Mouse (Mus musculus) mouse trophoblast stem cell (cell line): ENCODE data around the gene Katnb1.

Experiments used
- in situ Hi-C, 2 experiments: fragments of 300-500 bp; cut with MseI, MboI; formaldehyde crosslinking; loops; 2 replicates in 1 of 2; 3 replicates in 1 of 2; pipeline ENCODE4 v1.15.1; 2025

Katnb1 gene

DNA sequence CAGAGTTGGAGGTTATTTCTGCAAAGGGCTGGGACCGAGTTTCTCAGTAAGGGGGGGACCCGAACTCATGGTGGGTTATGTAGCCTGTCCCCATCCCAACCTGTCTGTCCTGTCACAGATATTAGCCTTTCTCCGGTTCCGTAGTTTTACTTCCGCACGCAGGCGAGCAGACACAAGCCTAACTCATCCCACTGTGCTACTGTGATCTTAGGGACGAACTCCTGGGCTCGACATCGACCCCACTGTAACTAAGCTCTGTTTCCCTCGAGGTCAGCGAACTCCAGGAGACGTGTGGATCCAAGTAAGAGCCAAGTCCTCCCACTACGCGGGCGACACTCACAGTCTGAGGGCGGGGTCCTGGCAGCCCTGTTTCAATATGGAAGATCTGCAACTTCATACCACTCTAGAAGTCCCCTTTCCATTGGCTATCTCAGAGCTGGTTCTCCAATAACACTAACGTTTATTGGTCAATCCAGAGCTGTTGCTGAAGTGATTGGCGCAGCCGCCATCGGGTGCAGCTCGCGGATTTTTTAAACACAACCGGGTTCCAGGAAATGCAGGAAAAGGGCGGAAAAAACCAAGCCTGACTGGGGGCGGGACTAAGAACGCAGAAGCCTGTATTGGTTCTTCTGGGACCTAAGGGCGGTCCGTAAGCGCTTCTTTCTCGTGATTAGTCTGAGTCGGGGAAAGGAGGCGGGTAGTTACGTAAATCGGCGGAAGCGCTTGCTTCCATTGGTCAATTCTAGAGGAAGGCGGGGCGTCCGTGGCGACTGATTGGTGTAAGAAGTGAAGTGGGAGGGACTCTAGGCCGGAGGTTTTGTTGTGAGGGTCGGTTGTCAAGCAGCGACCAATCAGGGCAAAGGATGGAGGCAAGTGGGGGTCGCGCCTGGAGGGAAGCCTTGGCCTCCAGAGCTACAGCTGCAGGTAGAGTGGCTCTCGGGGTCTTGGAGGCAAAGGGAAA lies at the start of gene Katnb1:
Katnb1 (plus strand) TSS at position 806 of the 961 bp plus-strand sequence.
- in situ Hi-C loops: no loop called here

GRCm38 (mm10) chr8:95037106-95037925 lies 43.7 kb upstream of the Katnb1 start:
- in situ Hi-C loops: no loop called here

DNA sequence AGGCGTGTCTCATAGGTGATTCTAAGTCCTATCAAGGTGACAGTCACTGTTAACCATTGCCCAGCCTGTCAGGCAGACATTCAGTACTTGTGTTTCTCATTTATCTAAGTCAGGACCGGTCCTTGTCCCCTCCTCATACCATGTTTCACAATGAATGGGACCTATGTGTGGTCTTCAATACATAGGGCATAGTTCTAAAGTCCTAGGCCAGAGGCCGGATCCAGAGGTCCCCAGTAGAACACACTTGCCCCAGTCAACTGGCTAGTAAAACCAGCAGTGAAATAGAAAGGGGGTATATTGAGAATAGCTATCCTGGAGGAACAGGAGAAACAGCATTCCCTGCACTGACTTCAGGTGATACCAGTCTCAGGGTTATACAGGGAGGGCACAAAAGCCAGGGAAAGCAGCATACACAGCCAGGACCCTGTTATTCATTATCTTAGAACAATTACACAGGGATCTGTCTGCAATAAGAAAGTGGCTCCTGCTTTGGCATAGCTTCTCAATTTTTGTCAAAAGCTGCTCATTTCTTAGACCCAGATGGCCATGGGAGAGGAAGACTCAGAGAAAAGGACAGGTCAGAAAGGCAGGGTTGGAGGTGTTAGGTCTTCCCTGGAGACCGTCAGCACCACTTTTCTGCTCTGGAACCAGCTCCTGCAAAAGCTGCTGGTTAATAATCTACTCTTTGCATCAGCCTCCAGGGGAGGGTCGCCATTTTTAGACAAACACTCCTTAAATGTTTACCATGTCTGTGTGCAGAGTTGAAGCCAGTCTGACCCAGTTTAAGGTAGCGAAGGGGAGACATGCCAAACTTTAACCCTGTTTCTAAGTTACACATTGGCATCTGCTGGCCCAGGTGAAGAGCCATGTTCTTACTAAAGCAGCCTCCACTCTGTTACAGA lies 38.9 kb upstream of the Katnb1 start:
- in situ Hi-C loops: no loop called here

GRCm38 (mm10) chr8:95044811-95045210 lies 36.2 kb upstream of the Katnb1 start:
- in situ Hi-C loops: no loop called here

DNA sequence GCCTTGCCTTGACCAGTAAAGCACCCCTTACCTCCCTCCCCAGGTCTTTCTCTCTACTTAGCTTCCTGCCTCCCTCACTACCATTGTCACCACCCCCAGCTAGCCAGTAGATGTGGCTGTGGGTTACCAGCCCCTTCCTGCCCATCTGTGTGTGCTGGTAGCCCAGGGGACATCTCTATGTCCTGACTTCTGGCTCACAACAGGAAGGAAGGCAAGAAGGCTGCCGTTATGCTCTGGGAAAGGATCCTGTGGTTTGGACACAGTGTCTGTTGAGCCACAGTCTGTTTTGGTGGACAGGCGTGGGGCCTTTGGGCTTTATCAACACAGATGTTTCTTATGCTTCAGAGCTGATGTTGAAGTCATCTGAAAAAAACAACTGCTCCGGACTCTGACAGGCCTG lies 34.0 kb upstream of the Katnb1 start:
- in situ Hi-C loops: no loop called here

- in situ Hi-C loops: no loop called here
Observed at GRCm38 (mm10) chr8:95047884-95048680, 32.9 kb upstream of the Katnb1 start.

GRCm38 (mm10) chr8:95049636-95050035 lies 31.4 kb upstream of the Katnb1 start:
- in situ Hi-C loops: no loop called here

DNA sequence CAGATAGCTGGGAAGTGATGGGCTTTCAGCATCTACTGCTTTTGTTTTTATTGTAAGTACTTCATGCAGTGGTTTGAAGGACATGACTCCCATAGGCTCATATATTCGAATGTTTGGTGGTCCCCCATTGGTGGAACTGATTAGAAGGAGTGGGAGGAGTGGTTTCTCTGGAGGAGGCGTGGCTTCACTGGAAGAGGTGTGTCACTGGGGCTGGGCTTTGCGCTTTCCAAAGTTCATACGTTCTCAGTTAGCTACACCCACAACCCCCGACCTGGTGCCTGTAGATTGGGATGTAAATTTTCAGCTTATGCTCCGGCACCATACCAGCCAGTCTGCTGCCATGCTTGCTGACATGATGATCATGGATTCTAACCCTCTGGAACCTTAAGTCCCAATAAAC lies 26.5 kb upstream of the Katnb1 start:
- in situ Hi-C loops: no loop called here

DNA sequence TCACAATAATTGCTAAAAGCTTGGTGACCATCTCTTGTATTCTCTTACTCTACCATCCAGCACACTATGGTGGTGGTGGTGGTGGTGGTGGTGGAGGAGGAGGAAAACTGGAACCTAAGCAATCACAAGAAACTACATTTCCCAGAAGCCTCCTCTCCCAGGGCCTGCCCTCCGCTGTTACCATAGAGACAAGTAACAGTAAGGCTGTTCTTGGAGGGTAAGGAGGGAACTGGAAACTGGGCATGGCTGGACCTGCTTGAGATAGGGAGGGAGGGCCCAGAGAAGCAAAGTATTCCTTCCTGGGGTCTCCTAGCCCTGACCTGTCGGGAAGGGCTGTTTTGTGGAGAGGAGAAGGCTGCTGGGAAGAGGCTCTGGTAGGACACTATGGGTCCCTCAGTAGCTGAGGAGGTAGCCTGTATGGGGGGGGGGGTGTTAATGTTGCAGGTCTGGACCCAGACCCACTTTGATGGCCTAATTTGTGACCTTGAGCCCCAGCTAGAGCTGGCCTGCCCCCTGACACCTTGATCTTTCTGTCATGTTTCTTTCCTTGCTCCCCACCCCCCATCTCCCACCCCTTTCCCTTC lies 26.0 kb upstream of the Katnb1 start, which contains the start of gene Drc7:
Drc7 (plus strand) TSS at position 177 of the 584 bp plus-strand sequence.
- in situ Hi-C loops: no loop called here

- in situ Hi-C loops: no loop called here
Observed at GRCm38 (mm10) chr8:95056414-95056813, 24.6 kb upstream of the Katnb1 start.

GRCm38 (mm10) chr8:95058661-95059060 lies 22.3 kb upstream of the Katnb1 start:
- in situ Hi-C loops: no loop called here

GRCm38 (mm10) chr8:95059812-95060533 lies 21.0 kb upstream of the Katnb1 start:
- in situ Hi-C loops: no loop called here

DNA sequence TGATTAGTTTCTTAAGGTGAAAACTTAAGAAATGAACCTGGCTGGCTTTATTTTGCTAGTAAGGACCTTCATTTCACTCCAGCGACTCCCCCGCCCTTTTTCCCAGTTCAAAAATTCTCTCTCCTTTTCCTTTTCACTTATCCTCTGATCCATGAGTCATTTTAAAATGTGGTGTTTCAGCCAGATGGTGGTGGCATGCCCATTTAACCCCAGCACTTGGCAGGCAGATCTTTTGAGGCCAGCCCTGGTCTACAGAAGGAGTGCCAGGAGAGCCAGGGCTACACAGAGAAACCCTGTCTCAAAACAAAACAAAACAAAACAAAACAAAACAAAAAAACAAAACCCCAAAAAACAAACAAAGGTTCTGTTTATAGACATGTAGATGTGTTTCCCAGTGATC lies 16.5 kb upstream of the Katnb1 start:
- in situ Hi-C loops: no loop called here

DNA sequence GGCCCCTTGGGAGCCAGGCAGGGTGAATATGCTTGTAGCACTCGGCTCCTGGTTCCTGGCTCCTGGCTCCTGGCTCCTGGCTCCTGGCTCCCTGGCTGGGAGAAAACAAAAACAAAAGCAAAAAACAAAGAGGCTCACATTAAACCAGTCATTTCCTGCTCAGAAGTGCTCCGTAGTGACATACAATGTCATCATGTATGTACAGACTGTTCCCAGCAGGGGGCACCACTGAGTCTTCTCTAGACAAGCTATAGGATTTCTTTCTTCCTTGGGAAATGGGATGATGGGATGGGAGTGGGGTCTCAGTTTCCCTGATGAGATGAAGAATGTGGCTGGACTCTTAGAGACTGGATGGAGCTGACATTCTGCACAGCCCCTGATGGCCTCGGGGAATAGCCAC lies 13.4 kb upstream of the Katnb1 start:
- in situ Hi-C loops: no loop called here

- in situ Hi-C loops: no loop called here
Observed at GRCm38 (mm10) chr8:95075504-95075903, 5.5 kb upstream of the Katnb1 start.

DNA sequence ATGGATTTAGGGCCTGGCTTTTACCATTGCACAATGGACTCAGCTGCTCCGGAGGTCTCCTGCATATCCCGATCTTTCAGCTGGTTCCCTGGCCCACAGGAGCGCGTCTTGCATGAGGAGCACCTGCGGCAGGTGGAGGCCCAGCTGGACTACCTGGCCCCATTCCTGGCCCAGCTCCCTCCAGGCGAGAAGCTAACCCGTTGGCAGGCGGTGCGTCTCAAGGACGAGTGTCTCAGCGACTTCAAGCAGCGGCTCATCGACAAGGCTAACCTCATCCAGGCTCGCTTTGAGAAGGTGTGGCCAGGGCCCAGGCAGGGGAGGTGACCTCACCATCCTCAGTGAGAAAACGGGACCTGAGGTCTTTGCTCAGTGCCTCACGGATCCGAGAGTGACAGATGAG lies 4.8 kb upstream of the Katnb1 start:
- in situ Hi-C loops: no loop called here

DNA sequence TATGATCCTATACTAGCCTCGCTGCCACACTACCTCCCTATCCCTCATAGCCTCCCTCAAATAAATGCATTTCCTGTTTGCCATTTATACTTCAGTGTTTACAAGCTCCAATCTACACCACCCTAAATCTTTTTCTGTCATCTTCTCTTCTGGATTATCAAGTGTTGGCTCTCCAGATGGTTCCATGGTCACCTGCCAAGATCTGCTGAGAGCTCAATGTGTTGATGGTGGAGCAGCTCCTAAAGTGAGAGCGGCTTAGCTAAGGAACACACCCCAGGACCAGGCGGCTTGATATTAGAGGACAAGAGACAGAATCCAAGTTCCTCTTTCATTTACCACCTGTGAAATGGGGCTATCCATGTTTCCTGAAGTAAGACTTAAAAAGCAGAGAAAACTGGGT lies 2.9 kb upstream of the Katnb1 start:
- in situ Hi-C loops: no loop called here

GRCm38 (mm10) chr8:95079305-95079704 lies 1.7 kb upstream of the Katnb1 start:
- in situ Hi-C loops: no loop called here

- in situ Hi-C loops: no loop called here
Observed at GRCm38 (mm10) chr8:95081650-95082049, 664 bp downstream of the Katnb1 start.

GRCm38 (mm10) chr8:95084261-95084660 lies 3.3 kb downstream of the Katnb1 start:
- in situ Hi-C loops: no loop called here
